Mouse (Mus musculus) mouse trophoblast stem cell (cell line): ENCODE results near the gene Nr1d1.
"Not testable (repeated sequence)": the region's sequence is repeated elsewhere in the genome, so short reads cannot be mapped to it uniquely, and the experiment has no call there.

Experiments used
- in situ Hi-C, 2 experiments: fragments of 300-500 bp; cut with MseI, MboI; formaldehyde crosslinking; loops; 2 replicates in 1 of 2; 3 replicates in 1 of 2; pipeline ENCODE4 v1.15.1; 2025

Nr1d1 gene

GRCm38 (mm10) chr11:98738925-98739324 lies 36.2 kb downstream of the Nr1d1 start:
- in situ Hi-C loops, result no loop called here

GRCm38 (mm10) chr11:98738428-98738911 lies 36.7 kb downstream of the Nr1d1 start:
- in situ Hi-C loops, result no loop called here

- in situ Hi-C loops, result not testable (repeated sequence)
Observed at GRCm38 (mm10) chr11:98737220-98737619, 37.9 kb downstream of the Nr1d1 start.

GRCm38 (mm10) chr11:98736176-98736575 lies 39.0 kb downstream of the Nr1d1 start:
- in situ Hi-C loops, result no loop called here

- in situ Hi-C loops, result no loop called here
Observed at GRCm38 (mm10) chr11:98735111-98735510, 40.0 kb downstream of the Nr1d1 start.

- in situ Hi-C loops, result no loop called here
Observed at GRCm38 (mm10) chr11:98734020-98734419, 41.1 kb downstream of the Nr1d1 start.

- in situ Hi-C loops, result no loop called here
Observed at GRCm38 (mm10) chr11:98731134-98731533, 44.0 kb downstream of the Nr1d1 start.

GRCm38 (mm10) chr11:98730727-98731126 lies 44.4 kb downstream of the Nr1d1 start:
- in situ Hi-C loops, result no loop called here

GRCm38 (mm10) chr11:98729119-98729588 lies 46.0 kb downstream of the Nr1d1 start, which contains the start of gene Med24:
Med24 (minus strand) TSS chr11:98729435.
- in situ Hi-C loops, result no loop called here

GRCm38 (mm10) chr11:98725926-98726506 lies 49.1 kb downstream of the Nr1d1 start:
- in situ Hi-C loops, result no loop called here

- in situ Hi-C loops, result no loop called here
Observed at GRCm38 (mm10) chr11:98723098-98723497, 52.0 kb downstream of the Nr1d1 start.

GRCm38 (mm10) chr11:98721458-98722226 lies 53.5 kb downstream of the Nr1d1 start:
- in situ Hi-C loops, result no loop called here

- in situ Hi-C loops, result no loop called here
Observed at GRCm38 (mm10) chr11:98720756-98721155, 54.4 kb downstream of the Nr1d1 start.
